Mouse (Mus musculus) spleen, postnatal 10 days (tissue): Measurements from ENCODE around the gene Slc35e3.
A peak's percentile ranks its signal among the peaks of the same experiment; 100 is the strongest.
"Not testable (repeated sequence)": the region's sequence is repeated elsewhere in the genome, so short reads cannot be mapped to it uniquely, and the experiment has no call there.

ENCODE experiments used
- DNase-seq, 2 experiments: peaks; one replicate each; pipeline ENCODE4 v3.0.0; 2021 to 2022; ENCODE audit warnings: low spot score in 2 of 2

The Slc35e3 gene

DNA sequence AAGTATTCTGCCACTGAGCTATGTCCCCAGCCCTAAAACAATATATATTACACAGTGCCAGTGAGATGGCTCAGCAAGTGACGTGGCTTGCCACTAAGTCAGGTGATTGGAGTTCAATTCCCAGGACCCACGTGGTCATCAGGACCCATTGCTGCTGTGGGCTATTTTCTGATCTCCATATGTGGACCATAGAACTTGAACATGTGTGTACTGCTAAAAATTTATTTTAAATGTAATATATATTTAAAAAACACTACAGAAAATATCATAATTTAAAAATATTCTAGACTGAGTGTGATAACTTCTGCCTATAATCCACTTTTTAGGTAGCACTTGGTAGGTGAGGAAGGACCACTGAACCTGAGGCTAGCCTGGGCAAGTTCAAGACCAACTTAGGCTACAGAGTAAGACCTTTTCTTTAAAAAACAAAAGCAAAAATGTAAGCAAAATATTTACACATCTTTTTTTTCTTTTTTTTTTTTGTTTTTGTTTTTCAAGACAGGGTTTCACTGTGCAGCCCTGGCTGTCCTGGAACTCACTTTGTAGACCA is 16.2 kb upstream of the Slc35e3 start:
- no peak for DNase-seq

DNA sequence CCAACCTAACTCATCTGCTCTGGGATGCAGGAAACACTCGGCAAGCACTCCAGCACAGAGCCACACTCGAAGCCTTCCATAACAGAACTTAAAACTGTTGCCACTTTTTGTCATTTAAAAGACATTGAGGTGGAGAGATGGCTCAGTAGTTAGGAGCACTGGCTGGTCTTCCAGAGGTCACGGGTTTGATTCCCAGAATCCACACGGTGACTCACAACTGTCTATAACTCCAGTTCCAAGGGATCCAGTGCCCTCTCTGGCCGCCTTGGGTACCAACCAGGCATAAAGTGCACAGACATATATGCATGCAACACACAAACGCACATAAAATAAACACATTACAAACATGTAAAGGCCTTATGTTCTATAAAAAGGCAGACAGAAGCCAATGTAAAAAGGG is 15.4 kb upstream of the Slc35e3 start:
- no peak for DNase-seq

DNA sequence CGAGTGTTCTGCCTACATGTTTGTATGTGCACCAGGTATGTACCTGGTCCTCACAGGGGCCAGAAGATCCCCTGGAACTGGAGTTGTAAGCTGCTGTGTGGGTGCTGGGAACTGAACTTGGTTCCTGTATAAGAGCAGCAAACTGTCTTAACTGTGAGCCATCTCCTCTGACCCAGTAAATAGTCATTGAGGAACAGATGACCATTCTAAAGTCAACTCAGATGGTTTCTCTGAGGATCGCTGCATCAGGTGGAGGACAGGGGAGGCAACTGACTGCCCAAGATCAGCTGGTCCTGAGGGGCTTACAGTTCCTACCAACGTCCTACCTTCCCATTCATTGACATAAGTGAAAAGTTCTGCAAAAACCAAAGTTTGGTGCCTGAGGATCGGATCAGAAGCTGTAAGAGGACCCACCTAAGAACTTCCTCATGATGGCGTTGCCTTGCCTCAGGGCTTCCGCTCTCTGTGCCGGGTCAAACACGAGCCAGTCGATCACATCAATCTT is 14.7 kb upstream of the Slc35e3 start:
- DNase-seq, result no peak

DNA sequence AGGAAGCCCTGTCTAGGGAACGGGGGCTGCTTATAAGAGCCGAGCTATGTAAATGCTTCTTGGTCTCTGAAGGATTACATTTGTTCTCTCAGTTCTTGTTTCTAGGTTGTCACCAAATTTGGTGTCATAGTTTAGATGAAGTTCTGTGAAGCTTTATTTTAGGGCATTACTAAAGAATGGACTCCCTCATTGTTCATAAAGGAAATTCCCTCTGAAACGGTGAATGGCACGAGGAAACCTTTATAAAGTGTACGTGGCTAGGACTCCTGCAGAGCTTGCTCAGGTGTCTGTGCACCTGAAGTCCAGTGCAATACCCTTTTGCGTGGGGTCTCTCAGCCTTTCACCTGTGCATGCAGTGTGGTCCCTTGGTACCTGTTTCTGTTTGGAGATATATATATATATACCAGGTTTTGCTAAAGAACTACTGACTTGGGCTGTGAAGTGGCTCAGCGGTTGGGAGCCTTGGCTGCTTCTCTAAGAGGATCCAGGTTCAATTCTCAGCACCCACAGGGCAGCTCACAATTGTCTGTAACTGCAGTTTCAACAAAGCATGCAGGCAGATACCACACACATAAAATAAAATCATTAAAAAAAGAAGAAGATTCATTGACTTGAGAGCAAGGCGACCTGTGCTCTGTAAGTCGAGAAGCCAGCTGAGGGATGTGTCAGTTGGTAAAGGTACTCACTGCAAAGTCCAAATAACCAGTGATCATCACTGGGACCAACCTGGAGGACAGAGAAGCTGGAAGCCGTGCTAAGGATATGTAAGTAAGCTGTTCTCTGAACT is 13.9 kb upstream of the Slc35e3 start:
- no peak for DNase-seq

DNA sequence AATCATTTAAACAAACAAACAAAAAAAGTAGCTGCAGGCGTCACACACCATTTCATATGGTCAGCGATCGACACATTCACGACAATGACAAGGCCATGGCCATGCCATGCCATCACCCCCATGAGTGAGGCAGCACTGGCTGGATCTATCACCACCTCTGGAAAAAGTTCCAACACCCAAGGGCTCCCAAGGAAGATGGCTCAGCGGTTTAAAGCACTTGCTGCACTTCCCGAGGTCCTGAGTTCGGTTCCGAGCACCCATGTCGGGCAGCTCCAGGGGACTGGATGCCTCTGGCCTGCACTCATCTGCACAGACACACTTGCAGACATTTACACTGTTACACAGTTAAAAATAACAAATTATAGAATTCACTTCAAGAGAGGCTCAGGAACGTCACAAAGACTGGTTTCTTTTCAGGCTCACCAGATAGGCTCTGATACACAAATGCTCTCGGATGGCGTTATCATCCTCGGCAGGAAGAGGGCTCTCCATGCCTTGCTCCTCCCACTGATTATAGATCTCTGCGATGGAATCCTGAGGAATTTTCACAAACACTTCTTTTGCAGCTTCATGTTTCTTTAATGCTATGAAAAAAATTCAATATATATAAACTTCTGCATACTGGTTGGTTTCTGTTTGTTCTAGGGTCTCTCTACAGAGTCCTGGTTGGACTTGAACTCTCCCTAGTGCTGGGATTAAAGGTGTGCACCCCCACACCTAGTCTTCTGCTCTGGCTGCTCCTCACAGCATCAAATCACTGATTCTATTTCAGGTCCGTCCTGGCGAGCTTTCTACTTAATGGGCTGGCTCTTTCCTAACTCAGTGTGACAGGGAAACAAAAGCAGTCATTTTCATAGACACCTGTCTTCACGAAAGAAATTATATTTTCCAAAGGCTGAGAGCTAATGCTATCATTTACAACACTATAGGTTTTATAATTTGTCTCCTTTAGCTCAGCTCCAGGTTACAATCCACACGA is 12.9 kb upstream of the Slc35e3 start:
- no peak for DNase-seq

DNA sequence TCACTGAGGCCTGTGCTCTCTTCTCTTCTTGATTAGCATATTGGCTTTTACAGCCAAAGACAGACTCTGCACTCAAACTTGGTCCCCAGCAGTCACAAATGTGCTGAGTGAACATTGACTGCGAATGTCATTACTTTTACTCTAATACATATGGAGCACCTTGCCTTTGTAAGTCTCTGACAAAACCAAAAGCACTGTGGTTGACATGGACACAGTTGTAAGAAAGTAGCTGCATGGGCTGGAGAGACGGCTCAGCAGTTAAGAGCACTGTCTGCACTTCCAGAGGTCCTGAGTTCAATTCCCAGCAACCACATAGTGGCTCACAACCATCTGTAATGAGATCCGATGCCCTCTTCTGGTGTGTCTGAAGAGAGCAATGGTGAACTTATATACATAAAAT is 12.2 kb upstream of the Slc35e3 start:
- DNase-seq, result not testable (repeated sequence)

DNA sequence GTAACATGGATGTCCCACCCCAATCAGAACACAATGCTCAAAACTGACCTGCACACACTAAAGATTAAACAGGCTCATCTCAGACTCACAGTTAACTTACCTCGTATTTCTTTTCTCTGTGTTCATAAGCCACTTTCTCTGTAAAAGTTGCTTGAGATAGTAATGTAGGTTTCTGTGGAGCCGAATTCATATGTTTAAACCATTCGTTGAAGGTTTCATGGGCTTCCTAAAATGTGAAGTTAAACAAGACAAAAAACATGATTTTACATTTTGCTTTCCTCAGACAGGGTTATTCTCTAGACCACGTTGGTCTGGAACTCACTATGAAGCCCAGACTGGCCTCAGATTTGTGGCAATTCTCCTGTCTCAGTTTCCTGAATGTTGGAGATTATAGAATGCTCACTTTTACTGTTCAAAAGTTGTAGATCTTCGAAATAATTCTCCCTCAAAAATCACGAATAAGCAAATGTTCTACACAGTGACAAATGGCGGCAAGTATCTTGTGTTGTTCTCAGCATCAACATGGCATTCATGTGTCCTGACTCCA is 11.7 kb upstream of the Slc35e3 start:
- no peak for DNase-seq

DNA sequence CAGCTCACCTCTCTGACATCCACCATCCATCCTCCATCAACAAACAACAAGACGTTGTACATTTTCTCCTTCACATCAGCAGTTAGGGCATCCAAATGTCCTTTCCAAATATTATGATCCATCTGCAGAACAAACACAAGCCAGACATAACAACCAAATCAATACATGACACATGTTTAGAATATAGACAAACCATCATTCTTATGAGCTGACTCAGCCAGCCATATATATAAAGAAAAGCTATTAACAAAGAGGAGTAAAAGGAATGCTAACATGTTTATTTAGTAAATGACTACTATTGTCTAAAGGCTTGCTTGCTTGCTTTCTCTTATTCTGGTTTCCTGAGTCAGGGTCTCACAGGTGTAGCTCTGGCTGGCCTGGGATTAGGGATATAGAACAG is 11.1 kb upstream of the Slc35e3 start:
- DNase-seq, result no peak

DNA sequence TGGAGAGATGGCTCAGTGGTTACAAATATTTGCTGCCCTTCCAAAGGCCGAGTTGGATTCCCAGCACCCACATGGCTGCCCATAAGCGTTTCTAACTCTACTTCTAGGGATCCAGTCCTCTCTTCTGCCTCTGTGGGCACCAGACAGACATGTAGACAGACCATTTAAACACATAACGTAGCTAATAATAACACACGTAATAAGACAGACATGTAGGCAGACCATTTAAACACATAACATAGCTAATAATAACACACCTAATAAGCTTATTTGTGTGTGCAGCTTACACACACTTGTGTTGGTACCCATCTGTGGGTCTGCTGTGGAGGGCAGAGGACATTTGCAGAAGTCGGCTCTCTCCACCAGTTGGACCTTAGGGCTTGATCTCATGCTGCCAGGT is 10.6 kb upstream of the Slc35e3 start:
- DNase-seq, result no peak

DNA sequence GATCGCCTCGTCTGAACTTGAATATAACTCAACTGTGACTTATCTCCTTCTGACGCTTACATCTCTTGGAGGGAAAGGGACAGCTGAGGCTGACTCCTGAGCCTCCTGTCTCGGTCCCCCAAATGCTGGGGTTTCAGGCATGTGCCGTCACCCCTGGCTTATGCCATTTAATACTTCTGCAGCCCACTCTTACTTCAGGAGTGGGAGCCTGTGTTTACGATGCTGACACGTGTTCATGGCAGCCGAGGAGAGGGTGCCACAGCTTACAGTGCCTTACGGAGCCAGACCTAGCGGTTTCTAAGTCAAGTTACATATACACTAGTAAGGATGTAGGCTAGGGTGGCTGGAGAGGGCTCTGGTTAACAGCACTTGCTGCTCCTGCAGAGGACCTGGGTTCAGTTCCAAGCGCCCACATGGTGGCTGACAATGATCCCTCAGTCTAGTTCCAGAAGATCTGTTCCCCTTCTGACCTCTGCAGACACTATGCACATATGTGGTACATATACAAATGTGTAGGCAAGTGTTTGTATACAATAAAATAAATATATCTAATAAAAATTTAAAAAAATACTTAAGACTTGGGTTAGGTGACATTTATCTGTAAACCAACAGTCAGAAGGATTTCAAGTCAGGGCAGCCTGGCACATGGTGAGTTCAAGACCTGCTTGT is 9.8 kb upstream of the Slc35e3 start:
- DNase-seq, result no peak

DNA sequence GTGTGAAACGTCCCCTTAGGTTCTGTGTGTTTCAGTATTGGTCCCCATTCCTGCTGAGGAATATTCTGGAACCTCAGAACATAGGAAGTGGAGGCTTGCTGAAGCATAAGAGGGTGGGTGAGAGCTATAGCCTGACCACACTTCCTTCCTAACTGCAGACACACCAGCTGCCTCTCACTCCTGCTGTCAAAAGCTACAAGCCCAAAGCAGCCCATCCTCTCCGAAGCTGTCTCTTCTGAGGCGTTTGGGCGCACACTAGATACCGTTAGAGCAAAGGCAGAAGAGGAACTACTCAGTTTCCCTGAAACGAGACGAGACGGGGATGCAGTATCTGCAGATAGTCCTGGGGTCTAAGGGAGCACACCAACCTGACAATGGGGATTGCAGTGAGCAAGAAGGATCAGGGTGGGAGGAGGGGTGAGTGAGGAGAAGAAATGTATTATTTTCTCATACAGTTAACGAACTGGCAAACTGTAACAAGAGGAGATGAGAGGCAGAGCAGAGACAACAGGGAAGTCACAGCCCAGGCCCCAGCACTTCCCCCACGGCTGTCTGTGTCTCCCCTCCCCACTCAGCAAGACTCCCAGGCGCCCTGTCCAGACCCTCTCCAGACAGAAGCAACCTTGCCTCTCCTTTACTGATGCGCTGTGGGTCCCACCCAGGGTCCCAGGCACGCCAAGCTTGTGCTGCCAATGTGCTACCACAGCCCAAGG is 9.1 kb upstream of the Slc35e3 start:
- peak; percentile 22 to 55 for DNase-seq

DNA sequence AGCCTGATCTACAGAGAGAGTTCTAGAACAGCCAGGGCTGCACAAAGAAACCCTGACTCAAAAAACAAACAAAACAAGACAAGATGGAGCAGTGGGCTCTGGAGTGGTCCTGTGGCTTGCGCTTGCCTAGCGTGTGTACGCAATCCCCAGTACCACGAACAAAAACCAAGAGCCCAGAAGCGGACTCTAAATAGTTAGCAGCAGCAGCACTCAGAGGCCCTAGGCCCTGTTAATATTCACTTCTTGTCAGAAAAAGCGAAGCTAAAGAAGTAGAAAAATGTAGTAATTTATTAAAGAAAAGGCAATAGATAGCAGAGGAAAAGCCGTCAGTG is 8.4 kb upstream of the Slc35e3 start:
- DNase-seq, result no peak

DNA sequence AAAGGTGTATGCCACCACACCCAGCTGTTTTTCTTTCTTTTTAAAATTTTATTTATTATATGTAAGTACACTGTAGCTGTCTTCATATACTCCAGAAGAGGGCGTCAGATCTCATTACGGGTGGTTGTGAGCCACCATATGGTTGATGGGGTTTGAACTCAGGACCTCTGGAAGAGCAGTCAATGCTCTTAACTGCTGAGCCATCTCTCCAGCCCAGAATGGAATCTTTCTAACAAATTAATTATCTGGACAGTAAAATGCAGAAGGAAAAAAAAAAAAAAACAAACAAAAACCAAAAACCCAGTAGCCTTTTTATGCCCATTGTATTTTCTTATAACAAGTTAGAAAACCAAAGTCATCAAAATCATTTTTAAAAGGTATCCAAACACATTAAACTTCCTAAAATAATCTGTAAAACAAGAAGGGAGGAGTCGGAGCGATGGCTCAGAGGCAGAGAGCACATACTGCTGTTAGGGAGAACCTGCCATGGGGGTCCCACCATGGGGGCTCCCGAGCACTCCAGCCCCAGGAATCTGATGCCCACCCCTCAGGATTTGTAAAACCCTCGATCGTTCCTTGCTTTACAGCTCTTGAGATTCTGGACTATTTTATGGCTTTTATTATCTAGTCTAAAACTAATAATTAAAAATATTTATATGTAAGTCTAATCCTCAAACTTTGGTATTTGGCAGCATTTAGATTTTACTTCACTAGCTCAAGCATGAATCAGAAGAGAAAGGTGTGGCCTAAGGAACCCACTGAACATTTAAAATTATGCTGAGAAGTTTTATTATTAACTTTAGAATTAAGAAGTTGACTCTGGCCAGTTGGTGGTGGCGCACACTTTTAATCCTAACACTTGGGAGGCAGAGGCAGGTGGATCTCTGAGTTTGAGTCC is 7.8 kb upstream of the Slc35e3 start:
- DNase-seq, result no peak

DNA sequence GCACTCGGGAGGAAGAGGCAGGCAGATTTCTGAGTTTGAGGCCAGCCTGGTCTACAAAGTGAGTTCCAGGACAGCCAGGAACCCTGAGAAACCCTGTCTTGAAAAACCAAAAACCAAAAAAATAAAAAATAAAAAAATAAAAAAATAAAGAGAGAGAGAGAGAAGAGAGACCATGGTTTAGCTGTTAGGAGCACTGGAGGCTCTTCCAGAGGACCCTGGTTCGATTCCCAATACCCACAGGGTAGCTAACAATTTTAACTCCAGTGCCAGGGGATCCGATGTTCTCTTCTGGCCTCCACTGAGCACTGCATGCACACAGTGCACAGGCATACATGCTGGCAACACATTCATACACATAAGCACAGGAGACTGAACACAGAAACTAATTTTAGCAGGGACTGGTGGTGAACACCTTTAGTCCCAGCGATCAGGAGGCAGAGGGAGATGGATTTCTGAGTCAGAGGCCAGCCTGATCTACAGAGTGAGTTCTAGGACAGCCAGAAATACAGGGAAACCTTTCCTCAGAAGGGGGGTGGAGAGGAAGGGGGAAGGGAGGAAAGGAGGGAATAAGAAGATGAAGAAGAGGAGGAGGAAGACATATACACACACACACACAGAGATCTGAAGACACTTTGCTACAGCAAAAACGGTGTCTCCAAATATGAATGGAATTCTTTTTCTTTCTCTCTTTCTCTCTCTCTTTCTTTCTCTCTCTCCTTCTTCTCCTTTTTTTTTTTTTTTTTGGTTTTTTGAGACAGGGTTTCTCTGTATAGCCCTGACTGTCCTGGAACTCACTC is 6.9 kb upstream of the Slc35e3 start:
- DNase-seq, result no peak

DNA sequence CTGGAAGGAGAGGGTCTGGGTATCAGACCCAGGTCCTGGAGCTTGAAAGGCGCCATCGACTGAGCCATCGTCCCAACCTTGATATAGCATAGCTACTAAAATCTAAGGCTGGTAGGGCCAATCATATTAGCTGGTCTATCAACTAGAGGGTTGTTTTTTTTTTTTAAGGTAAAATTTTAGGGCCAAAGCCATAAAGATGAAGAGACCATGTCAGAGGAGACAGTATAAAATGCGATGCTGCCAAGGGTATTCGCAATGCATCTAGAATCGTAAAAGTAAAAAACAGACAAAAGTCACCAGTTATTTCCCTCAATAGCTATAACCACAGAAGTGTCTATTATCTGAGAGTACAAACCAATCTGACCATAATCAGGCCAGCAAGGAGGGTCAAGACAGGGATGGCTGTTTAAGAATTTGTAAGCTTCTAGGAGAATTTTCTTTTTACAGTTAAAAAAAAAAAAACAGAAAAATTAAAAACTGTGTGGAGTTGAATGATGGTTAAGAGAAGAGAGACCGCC is 6.2 kb upstream of the Slc35e3 start:
- no peak for DNase-seq

DNA sequence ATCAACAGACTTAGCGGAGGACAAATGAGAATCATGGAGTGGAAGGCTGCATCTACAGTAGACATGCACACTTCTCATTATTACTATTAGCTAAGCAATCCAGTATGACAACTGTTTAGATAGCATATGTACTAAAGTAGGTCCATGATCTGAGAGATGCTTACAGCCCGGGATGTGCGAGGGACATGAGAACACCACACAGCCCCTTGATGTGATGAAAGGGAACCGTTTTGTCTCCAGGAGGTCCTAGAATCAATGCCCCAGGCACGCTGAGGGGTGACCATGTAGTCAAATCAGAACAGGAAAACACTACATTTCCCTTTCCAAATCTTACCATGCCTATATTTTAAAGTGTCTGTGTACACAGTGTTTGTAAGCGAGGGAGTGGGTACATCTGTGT is 5.6 kb upstream of the Slc35e3 start:
- DNase-seq, result no peak

DNA sequence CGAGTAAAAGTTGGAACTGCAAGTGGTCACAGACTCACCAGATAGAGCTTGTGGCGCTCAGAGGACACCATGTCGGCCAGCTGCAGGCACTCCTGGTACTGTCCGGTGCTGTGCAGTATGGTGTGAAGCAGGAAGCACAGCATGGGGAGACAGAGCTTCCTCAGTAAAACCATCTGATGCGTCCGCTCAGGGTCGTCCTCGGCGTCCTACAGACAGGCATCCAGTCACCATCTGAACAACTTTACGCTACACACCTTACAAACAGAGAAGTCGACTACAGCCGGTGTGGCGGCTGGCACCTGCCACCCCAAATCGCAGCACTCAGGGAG is 5.1 kb upstream of the Slc35e3 start:
- DNase-seq, result no peak

DNA sequence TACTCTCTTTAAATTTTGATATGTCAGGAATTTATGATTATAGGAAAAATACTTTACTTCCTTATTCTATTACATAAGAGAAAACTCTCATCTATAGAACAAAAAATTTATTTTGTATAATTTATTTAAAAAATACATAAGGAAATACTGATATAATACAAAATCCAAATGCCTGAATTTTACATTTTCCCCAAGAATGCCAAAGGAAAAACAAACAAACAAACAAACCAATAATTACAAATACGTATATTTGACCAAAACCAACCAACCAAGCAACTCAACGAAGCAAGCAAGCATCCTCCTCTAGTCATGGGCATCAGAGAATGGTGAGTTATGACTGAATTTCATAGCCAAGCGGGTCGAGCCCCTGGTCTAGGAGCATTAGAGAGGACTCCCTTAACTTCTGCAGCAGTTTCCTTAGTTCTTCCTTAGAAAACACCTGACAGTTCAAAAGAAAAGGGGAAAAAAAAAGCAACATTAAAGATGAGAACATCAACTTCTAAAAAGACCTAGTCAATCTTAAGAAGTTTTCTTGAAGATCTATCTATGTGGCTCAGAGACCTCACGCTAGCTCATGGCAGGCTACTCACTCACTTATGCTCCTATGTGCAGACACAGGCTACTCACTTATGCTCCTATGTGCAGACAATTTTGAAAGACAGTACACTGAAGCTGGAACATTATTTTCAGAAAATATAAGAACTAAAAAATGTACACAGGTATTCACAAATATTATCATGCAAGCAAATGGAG is 4.5 kb upstream of the Slc35e3 start:
- no peak for DNase-seq
